Mouse (Mus musculus) testis, postnatal 10 days (tissue): ENCODE data around the gene Lig4.

Experiments
- DNase-seq: peaks from one replicate; pipeline ENCODE4 v3.0.0; 2021; ENCODE audit warnings: low spot score

The Lig4 gene

DNA sequence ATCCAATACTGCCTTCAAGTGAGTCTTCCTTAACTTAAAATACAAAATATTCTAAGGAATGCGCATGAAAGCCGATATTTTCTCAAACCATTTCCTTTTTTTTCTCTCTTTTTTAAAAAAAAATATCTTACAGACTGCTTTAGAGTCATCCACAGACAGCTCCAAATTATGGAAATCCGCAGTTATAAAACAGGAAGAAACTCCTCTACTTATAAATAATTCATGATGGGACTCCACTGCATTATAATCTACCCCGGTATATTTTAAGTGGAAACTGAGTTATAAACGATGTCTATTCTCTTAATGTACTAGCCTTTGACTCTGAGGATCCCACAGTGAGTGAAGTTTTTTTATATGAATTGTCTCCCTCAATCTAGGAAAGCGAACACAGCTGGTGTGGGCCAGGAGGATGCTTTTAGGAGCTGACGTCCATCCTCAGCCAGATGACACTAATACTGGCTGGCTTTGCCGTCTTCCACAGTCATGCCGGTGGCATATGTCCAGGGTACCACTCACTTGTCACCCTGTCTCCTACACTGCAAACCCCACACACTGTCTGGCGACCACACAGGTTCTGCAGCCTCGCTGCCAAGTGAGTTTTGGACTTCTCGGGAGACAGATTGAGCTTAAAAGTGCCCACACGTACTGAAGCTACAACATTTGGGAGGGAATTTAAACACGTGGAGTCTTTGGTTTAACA is 47.6 kb downstream of the Lig4 start:
- no peak for DNase-seq
